Mouse (Mus musculus) midbrain, embryonic 13.5 days (tissue): ENCODE results near the gene Eif4g3. TPM values are rescaled to one million over a fixed set of nuclear protein-coding genes. Genes with fewer than 3 reads are reported as not detected.
"Not testable (repeated sequence)": the region's sequence is repeated elsewhere in the genome, so short reads cannot be mapped to it uniquely, and the experiment has no call there.

Experiments used
- ATAC-seq: fragments of 200-750 bp; cut with Nextera tagmentation; 2 replicates; pipeline ENCODE4 v1.8.0; 2017; ENCODE audit warnings: mild to moderate bottlenecking, moderate TSS enrichment, moderate library complexity
- H3K27ac ChIP-seq: fragments of 300-500 bp; sonication (generic); 2 replicates; pipeline ENCODE4 v1.5.1; 2015; ENCODE audit warnings: inconsistent platforms, mild to moderate bottlenecking, moderate library complexity
- H3K27me3 ChIP-seq: fragments of 300-500 bp; sonication (generic); 2 replicates; pipeline ENCODE4 v1.6.1; 2015; ENCODE audit warnings: mild to moderate bottlenecking, inconsistent platforms
- H3K36me3 ChIP-seq: fragments of 300-500 bp; sonication (generic); 2 replicates; pipeline ENCODE4 v1.6.1; 2015; ENCODE audit warnings: mild to moderate bottlenecking, inconsistent platforms
- H3K4me1 ChIP-seq: fragments of 300-500 bp; sonication (generic); replicated peaks from 2 replicates; pipeline ENCODE4 v1.6.1; 2015; ENCODE audit warnings: inconsistent platforms
- H3K4me2 ChIP-seq: fragments of 300-500 bp; sonication (generic); replicated peaks from 2 replicates; pipeline ENCODE4 v1.6.1; 2015; ENCODE audit warnings: moderate library complexity, mild to moderate bottlenecking, inconsistent platforms
- H3K4me3 ChIP-seq: fragments of 300-500 bp; sonication (generic); replicated peaks from 2 replicates; pipeline ENCODE4 v1.5.1; 2015; ENCODE audit warnings: mild to moderate bottlenecking, inconsistent platforms
- H3K9ac ChIP-seq: fragments of 300-500 bp; sonication (generic); replicated peaks from 2 replicates; pipeline ENCODE4 v1.6.1; 2015; ENCODE audit warnings: mild to moderate bottlenecking, inconsistent platforms
- H3K9me3 ChIP-seq: fragments of 300-500 bp; sonication (generic); 2 replicates; pipeline ENCODE4 v1.6.1; 2016; ENCODE audit warnings: mild to moderate bottlenecking, inconsistent platforms
- WGBS: fragments of 180-500 bp; shearing (Covaris S2); methylation state at CpG from one replicate; pipeline ENCODE4 v1.1.7; 2015; 5-methylcytosine and 5-hydroxymethylcytosine counted together
- polyA plus RNA-seq: library from polyadenylated mRNA; unstranded; fragments of >200 nt; fragmentation: Nextera tagmentation; extraction: Ambion mirVana; gene quantifications from 2 replicates; pipeline ENCODE4 v1.2.1, GENCODE M21; 2015

Gene Eif4g3
- polyA plus RNA-seq, 1 experiment from 2014 or later: 55.5 TPM

DNA sequence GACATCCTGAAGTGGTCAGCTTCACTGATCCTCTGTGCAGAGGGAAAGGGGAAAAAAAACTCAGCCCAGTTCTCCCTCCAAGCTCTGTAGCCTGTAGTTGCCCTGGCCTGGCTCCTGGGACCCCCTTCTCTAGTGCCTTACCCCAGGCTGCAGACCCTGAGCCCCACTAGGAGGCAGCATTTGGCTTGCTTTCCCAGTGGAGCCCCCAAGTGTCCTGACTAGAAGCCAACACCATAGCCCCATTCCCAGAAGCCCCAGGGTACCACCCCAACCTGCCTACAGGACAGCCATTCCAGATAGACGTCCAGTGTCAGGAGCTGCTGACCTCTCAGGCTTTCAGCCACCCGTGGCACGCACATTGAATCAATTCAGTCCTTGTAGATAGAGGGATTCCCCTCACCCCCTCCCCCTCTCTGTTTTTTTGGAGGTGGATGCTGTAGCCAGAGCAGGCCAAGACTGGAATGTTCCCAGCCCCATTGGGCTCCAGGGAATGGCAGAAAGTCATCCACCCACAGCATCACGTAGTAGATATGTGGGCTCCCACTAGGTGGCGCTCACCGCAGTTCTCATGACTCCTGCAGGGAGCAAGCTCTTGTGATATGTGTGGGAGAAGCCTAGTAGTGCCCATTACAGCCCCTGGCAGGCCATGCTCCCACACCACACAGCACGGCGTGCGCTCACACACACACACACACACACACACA lies 28.8 kb upstream of the Eif4g3 start:
- 49% methylated on average over 6 of the region's 9 CpGs for WGBS
- peak; percentile 59 for ATAC-seq

DNA sequence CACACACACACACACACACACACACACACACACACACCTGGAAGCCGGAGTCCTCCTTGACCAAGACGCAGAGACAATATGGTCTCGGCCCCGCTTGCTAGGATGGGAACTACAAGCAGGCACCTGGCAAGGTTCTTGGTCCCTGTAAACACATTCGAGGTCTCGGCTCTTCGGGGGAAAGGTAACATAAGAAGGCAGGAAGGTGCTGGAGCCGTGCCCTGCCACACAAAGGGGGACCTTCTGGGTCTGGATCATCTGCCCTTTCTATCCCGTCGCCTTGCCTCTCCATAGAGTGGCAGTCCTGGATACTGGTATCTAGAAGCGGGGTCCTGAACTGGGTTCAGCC lies 28.3 kb upstream of the Eif4g3 start:
- Histone ChIP-seq H3K27ac (no peak overlapping the region), H3K4me2 (no peak overlapping the region), H3K27me3 (no peaks in the 10 kb centered on the region), H3K36me3 (peaks cover 28% of the 10 kb centered on the region), H3K9ac (no peak overlapping the region), H3K4me3 (no peak overlapping the region), H3K9me3 (no peaks in the 10 kb centered on the region), H3K4me1 (no peaks in the 10 kb centered on the region)
- ATAC-seq: no peak
- 95% methylated on average over 11 of the region's 11 CpGs for WGBS

More for the DNA sequence above, 28.8 kb upstream of the Eif4g3 start:
- Histone ChIP-seq H3K4me1 (no peaks in the 10 kb centered on the region), H3K27me3 (no peaks in the 10 kb centered on the region), H3K36me3 (peaks cover 33% of the 10 kb centered on the region), H3K9ac (no peak overlapping the region), H3K4me3 (no peak overlapping the region), H3K9me3 (no peaks in the 10 kb centered on the region), H3K27ac (no peak overlapping the region), H3K4me2 (no peak overlapping the region)

DNA sequence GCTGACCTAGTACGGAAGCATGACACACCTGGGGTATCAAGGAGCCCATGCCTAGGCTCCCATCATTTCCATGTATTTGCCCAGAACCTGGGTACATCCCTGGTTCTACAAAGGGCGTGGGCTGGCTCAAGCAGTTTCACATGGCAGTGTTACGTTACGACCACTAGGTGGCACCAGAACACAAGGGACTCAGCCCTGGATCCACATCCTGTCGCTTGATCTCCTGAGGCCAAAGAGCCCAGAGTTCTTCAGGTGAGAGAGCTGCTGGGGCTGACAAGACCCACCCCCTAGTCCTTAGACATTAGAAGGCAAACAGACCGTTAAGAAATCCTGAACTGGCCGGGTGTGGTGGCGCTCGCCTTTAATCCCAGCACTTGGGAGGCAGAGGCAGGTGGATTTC lies 24.6 kb upstream of the Eif4g3 start:
- Histone ChIP-seq H3K27me3 (no peaks in the 10 kb centered on the region), H3K4me1 (no peaks in the 10 kb centered on the region), H3K9ac (no peak overlapping the region), H3K9me3 (no peaks in the 10 kb centered on the region), H3K36me3 (no peaks in the 10 kb centered on the region), H3K27ac (no peak overlapping the region), H3K4me3 (no peak overlapping the region), H3K4me2 (no peak overlapping the region)
- ATAC-seq: peak; percentile 40; the same call in 1 of the 2 replicates
- 10% methylated on average over 9 of the region's 9 CpGs for WGBS

DNA sequence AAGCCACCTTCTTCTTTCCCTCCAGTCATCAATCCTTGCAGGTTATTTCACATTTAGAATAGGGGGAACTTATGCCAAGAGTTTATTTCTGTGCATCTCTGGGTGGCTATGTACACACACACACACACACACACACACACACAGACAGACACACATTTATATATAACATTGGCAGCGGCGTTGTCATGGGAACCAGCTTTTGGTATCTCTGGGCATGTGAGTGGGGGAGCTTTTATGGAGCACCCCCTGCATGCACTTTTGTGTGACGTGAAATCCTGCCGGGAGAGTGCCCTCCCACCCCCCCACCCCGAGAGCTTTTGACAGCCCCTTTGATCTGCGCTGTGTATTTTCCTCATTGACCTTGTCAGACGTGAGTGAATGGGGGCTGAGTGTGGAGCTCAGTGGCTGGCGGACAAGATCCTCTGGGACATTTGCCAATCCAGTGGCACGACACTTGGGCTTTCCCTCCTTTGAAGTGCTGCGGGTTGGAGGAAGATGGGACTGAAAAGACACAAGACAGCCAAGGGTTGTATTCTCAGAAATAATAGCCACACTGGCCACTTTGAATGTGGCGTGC lies 22.1 kb upstream of the Eif4g3 start:
- H3K4me2 ChIP-seq, H3K9ac ChIP-seq, H3K27ac ChIP-seq, H3K9me3 ChIP-seq, H3K4me3 ChIP-seq, H3K4me1 ChIP-seq, H3K36me3 ChIP-seq, H3K27me3 ChIP-seq: not testable (repeated sequence)
- peak; percentile 65 for ATAC-seq
- WGBS: no CpG with 5 or more reads among the region's 11 CpGs

DNA sequence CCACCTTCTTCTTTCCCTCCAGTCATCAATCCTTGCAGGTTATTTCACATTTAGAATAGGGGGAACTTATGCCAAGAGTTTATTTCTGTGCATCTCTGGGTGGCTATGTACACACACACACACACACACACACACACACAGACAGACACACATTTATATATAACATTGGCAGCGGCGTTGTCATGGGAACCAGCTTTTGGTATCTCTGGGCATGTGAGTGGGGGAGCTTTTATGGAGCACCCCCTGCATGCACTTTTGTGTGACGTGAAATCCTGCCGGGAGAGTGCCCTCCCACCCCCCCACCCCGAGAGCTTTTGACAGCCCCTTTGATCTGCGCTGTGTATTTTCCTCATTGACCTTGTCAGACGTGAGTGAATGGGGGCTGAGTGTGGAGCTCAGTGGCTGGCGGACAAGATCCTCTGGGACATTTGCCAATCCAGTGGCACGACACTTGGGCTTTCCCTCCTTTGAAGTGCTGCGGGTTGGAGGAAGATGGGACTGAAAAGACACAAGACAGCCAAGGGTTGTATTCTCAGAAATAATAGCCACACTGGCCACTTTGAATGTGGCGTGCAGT lies 17.9 kb upstream of the Eif4g3 start:
- H3K4me1 ChIP-seq, H3K27me3 ChIP-seq, H3K36me3 ChIP-seq, H3K9me3 ChIP-seq, H3K4me3 ChIP-seq, H3K27ac ChIP-seq, H3K4me2 ChIP-seq, H3K9ac ChIP-seq: not testable (repeated sequence)
- WGBS: no CpG with 5 or more reads among the region's 11 CpGs
- ATAC-seq: peak; percentile 61

DNA sequence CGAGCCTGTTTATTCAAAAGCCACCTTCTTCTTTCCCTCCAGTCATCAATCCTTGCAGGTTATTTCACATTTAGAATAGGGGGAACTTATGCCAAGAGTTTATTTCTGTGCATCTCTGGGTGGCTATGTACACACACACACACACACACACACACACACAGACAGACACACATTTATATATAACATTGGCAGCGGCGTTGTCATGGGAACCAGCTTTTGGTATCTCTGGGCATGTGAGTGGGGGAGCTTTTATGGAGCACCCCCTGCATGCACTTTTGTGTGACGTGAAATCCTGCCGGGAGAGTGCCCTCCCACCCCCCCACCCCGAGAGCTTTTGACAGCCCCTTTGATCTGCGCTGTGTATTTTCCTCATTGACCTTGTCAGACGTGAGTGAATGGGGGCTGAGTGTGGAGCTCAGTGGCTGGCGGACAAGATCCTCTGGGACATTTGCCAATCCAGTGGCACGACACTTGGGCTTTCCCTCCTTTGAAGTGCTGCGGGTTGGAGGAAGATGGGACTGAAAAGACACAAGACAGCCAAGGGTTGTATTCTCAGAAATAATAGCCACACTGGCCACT lies 13.7 kb upstream of the Eif4g3 start:
- ATAC-seq: peak; percentile 77
- WGBS: no CpG with 5 or more reads among the region's 11 CpGs

DNA sequence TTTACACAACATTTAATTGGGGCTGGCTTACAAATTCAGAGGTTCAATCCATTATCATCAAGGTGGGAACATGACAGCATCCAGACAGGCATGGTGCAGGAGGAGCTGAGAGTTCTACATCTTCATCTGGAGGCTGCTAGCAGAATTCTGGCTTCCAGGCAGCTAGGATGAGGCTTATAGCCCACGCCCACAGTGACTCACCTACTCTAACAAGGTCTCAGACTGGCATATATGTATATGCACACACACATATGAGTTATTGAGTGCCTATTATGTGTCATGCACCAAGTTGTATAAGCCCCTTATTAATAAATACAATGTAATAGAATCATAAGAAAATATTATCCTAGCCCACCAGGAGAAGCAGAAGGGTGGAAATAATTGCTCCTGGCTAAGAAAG lies 10.0 kb upstream of the Eif4g3 start:
- Histone ChIP-seq H3K27me3 (no peaks in the 10 kb centered on the region), H3K4me2 (no peak overlapping the region), H3K36me3 (no peaks in the 10 kb centered on the region), H3K27ac (no peak overlapping the region), H3K9me3 (no peaks in the 10 kb centered on the region), H3K4me3 (no peak overlapping the region), H3K9ac (no peak overlapping the region), H3K4me1 (no peaks in the 10 kb centered on the region)
- WGBS: 81% methylated on average over 1 of the region's 1 CpGs
- no peak for ATAC-seq

More for the DNA sequence above, 13.7 kb upstream of the Eif4g3 start:
- H3K9me3 ChIP-seq, H3K9ac ChIP-seq, H3K27me3 ChIP-seq, H3K36me3 ChIP-seq, H3K27ac ChIP-seq, H3K4me3 ChIP-seq, H3K4me1 ChIP-seq, H3K4me2 ChIP-seq: not testable (repeated sequence)

DNA sequence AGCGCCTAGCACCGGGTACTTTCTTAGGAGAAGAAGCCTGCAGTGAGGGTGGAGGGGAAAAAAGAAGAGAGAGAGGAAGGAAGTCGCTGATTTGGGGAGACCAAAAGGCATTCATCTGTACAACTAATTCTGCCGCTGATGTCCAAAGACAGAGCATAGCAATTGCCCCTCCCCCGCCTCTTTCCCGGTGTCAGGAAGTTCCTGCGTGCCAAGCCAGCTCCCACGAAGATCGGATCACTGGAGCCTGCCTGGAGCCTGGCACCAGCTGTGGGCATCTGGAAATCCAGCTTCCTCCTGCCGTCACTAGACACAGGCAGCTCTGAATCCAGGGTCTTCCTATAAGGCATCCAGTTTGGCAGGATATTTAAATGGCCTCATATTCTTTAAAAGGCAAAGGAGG lies 8.6 kb upstream of the Eif4g3 start:
- H3K27ac ChIP-seq: no peak overlapping the region
- no peaks in the 10 kb centered on the region for H3K27me3 ChIP-seq
- H3K9me3 ChIP-seq: no peaks in the 10 kb centered on the region
- 45% methylated on average over 10 of the region's 10 CpGs for WGBS
- no peak overlapping the region for H3K4me3 ChIP-seq
- no peak for ATAC-seq
- H3K4me2 ChIP-seq: no peak overlapping the region
- no peaks in the 10 kb centered on the region for H3K36me3 ChIP-seq
- no peaks in the 10 kb centered on the region for H3K4me1 ChIP-seq
- H3K9ac ChIP-seq: no peak overlapping the region

DNA sequence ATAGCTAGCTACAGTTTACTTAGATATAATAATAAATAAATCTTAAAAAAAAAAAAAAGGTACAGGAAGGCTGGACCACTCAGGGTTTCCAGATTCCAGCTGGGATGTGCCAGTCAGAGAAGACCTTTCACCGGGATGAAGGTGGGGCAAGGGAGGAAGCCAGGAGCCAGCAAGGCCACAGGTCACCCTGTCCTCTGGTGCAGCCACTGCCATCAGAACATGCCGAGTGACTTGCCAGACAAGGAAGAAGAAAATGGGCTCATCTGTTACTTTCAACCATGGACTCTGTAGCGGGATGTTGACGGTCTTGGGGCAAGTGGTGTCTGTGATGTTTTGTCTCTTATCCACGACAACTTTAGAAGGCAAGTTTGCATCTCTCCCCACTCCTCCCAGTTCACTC lies 8.1 kb upstream of the Eif4g3 start:
- H3K9me3 ChIP-seq: no peaks in the 10 kb centered on the region
- no peak overlapping the region for H3K4me2 ChIP-seq
- H3K4me1 ChIP-seq: no peaks in the 10 kb centered on the region
- H3K36me3 ChIP-seq: no peaks in the 10 kb centered on the region
- WGBS: 79% methylated on average over 5 of the region's 5 CpGs
- no peak overlapping the region for H3K9ac ChIP-seq
- H3K27ac ChIP-seq: no peak overlapping the region
- no peak for ATAC-seq
- H3K4me3 ChIP-seq: no peak overlapping the region
- H3K27me3 ChIP-seq: no peaks in the 10 kb centered on the region

DNA sequence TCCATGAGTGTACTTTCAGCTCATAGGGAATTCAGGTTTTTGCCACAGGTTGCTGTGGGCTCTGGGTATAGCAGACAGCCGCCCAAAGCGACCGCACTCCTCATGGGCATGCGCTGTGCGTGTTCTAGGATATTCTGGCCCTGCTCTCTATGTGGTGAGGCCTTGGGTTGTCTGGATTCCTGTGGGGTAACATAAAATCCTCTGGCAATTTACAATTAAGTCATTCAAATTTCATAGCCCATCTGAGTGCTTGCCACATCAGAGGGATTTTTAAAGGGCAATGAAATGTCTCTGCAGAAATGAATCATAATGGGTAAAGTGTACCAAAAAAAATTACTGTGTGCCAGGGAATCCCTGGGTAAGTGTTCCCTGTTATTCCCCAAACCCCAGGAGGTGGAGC lies 3.4 kb upstream of the Eif4g3 start:
- Histone ChIP-seq H3K4me3 (no peak overlapping the region), H3K36me3 (no peaks in the 10 kb centered on the region), H3K4me2 (no peak overlapping the region), H3K9me3 (no peaks in the 10 kb centered on the region), H3K4me1 (peaks cover 8% of the 10 kb centered on the region; the same call in 1 of the 2 replicates), H3K9ac (no peak overlapping the region), H3K27me3 (no peaks in the 10 kb centered on the region), H3K27ac (no peak overlapping the region)
- ATAC-seq: no peak
- WGBS: 76% methylated on average over 5 of the region's 5 CpGs

DNA sequence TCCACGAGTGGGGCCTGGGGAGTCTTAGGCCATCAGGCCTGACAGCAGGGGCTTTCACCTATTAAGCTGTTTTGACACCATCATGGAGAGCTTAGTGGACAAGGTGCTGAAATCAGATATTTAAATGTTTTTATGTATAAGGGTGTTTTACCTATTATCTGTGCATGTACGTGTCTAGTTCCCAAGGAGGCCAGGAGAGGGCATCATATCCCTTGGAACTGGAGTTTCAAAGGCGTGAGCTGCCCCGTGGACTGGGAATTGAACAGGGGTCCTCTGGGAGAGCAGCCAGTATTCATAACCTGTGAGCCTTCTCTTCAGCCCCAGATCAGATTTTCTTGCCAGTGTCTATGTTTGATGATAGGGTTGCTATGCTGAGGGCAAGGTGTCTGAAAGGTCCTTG lies 2.4 kb upstream of the Eif4g3 start:
- Histone ChIP-seq H3K9ac (no peak overlapping the region), H3K9me3 (no peaks in the 10 kb centered on the region), H3K4me2 (no peak overlapping the region), H3K27me3 (no peaks in the 10 kb centered on the region), H3K36me3 (no peaks in the 10 kb centered on the region), H3K27ac (no peak overlapping the region), H3K4me3 (no peak overlapping the region), H3K4me1 (peaks cover 18% of the 10 kb centered on the region)
- WGBS: 73% methylated on average over 4 of the region's 4 CpGs
- no peak for ATAC-seq

DNA sequence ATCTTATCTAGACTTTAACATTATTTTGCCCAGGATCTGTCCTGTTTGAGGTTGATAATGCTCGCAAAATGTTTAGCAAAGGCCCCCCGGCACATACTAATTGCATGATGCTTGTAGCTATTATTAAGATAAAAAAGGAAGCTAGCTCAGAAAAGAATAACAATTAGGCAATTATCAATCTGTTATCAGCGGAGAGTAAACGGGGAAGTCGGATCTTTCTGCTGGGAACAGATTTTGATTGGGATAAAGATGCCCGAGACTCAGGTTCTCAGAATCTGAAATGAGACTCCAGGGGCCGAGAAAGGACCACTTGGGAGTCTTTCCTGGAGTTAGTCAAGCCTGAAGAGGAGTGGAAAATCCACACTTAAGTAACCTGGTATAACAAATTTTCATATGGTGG lies 1.6 kb upstream of the Eif4g3 start:
- Histone ChIP-seq H3K9ac (no peak overlapping the region), H3K4me2 (no peak overlapping the region), H3K4me1 (peaks cover 26% of the 10 kb centered on the region), H3K27me3 (no peaks in the 10 kb centered on the region), H3K27ac (no peak overlapping the region), H3K9me3 (no peaks in the 10 kb centered on the region), H3K36me3 (0 out of 2 replicates have a peak, but pooled peaks cover under 1% of the 10 kb centered on the region), H3K4me3 (no peak overlapping the region)
- no peak for ATAC-seq
- WGBS: 61% methylated on average over 7 of the region's 7 CpGs
